Mouse (Mus musculus) kidney, adult 2 months (tissue): ENCODE results near the gene Rnf31. TPM values are rescaled to one million over a fixed set of nuclear protein-coding genes. Genes with fewer than 3 reads are reported as not detected.

Experiments used
- DNase-seq: peaks from one replicate; pipeline ENCODE4 v3.0.0; 2021
- H3K27ac ChIP-seq: fragments of 200-500 bp; 2 replicates; pipeline ENCODE4 v1.5.1; 2012; ENCODE audit warnings: low read depth, low read length, control low read depth, inconsistent platforms; ENCODE audit not compliant: insufficient read depth
- H3K27me3 ChIP-seq: fragments of 200-500 bp; replicated peaks from 2 replicates; pipeline ENCODE4 v1.6.1; 2012; ENCODE audit warnings: mild to moderate bottlenecking, moderate library complexity, low read length, inconsistent platforms; ENCODE audit not compliant: control insufficient read depth, insufficient read depth
- H3K36me3 ChIP-seq: fragments of 200-500 bp; 2 replicates; pipeline ENCODE4 v1.6.1; 2012; ENCODE audit warnings: mild to moderate bottlenecking, moderate library complexity, low read length, inconsistent platforms; ENCODE audit not compliant: control insufficient read depth, insufficient read depth
- H3K4me1 ChIP-seq: fragments of 200-500 bp; 2 replicates; pipeline ENCODE4 v1.6.1; 2011; ENCODE audit warnings: low read length; ENCODE audit not compliant: control insufficient read depth, insufficient read depth
- H3K4me3 ChIP-seq: fragments of 200-500 bp; 2 replicates; pipeline ENCODE4 v1.5.1; 2011; ENCODE audit warnings: mild to moderate bottlenecking, low read depth, low read length, control low read depth; ENCODE audit not compliant: insufficient read depth
- CTCF ChIP-seq: fragments of 200-500 bp; conservative IDR thresholded peaks from 2 replicates; pipeline ENCODE4 v1.5.1; 2011; ENCODE audit warnings: low read depth, mild to moderate bottlenecking, control low read depth, low read length, moderate library complexity, mixed read lengths; ENCODE audit not compliant: insufficient read depth, insufficient read length
- POLR2A ChIP-seq: fragments of 200-500 bp; IDR thresholded peaks from one replicate; pipeline ENCODE4 v1.6.1; 2011; ENCODE audit warnings: low read depth, low read length, control low read depth
- WGBS: fragments of 180-500 bp; shearing (Covaris S2); methylation state at CpG from one replicate; pipeline ENCODE4 v1.1.7; 2018; 5-methylcytosine and 5-hydroxymethylcytosine counted together
- polyA plus RNA-seq: library from polyadenylated mRNA; depleted of rRNA; stranded (reverse); fragments of >200 nt; gene quantifications from 2 replicates; pipeline ENCODE4 v1.2.3, GENCODE M21; 2012; rRNA removed

Rnf31 gene
- polyA plus RNA-seq, 1 experiment, result 27.6 TPM

DNA sequence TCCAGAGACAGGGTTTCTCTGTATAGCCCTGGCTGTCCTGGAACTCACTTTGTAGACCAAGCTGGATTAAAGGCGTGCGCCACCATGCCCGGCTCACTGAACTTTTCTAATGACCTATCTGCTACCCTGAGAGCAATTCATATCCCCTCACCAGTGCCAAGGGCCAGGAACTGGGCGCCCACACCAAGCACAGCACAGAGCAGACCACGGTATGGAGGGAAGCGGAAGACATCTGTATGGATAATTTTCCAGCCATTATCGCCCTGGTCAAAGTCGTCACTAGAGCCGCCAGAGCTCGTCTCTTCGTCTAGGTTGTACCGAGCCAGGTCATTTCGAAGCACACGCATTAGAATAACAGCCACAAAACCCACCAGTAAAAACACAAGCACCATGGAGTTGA is 49.3 kb downstream of the Rnf31 start:
- 94% methylated on average over 14 of the region's 14 CpGs for WGBS
- Histone ChIP-seq H3K27ac (no peak overlapping the region), H3K4me3 (no peak overlapping the region), H3K4me1 (peaks cover 18% of the 10 kb centered on the region), H3K27me3 (no peaks in the 10 kb centered on the region), H3K36me3 (no peaks in the 10 kb centered on the region)
- TF ChIP-seq CTCF (no peak), POLR2A (no peak)
- no peak for DNase-seq

DNA sequence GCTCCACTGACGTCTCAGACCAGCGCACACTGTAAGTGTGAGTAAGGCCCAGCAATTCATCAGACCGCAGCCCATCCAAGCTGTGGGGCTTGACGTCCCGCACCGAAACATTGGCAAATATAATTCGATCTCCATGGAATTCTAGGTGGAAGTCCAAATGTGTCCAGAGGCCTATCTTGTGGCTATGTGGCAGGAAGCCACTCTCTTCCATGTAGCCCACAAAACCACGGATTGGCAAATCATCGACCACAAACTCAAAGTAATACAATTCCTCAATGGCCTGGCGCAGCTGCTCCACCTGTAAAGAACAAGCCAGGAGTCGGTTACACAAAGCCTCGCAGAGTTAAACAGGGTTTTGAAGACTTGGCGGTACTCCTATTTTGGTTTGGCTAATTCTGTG is 49.8 kb downstream of the Rnf31 start:
- H3K36me3 ChIP-seq, result no peaks in the 10 kb centered on the region
- no peak for DNase-seq
- no peak overlapping the region for H3K27ac ChIP-seq
- TF ChIP-seq POLR2A, result no peak
- TF ChIP-seq CTCF, result no peak
- H3K4me3 ChIP-seq, result no peak overlapping the region
- peaks cover 18% of the 10 kb centered on the region for H3K4me1 ChIP-seq
- no peaks in the 10 kb centered on the region for H3K27me3 ChIP-seq
- 91% methylated on average over 13 of the region's 13 CpGs for WGBS

DNA sequence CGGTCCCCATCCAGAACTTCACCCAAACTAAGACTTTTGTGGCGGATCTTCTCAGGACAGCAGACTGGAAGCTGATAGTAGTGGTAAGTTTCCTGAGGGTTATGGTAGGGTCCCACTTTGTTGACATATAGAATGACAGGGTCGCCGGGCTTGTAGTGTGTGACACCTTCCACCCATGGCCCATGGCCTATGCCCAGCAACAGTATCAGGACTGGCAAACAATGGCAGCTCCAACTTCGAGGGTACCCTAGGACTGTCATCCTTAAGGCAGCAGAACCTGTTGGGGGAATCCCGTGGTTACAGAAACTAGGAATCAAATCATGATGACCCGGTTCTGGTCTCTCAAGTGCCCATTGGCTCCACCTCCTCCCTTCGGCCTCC is 51.2 kb downstream of the Rnf31 start:
- no peak for DNase-seq
- peaks cover 18% of the 10 kb centered on the region for H3K4me1 ChIP-seq
- peak overlapping the region; percentile 99 for H3K27ac ChIP-seq
- peak overlapping the region; percentile 98 for H3K4me3 ChIP-seq
- no peaks in the 10 kb centered on the region for H3K36me3 ChIP-seq
- TF ChIP-seq POLR2A (no peak), CTCF (no peak)
- 11% methylated on average over 8 of the region's 8 CpGs for WGBS
- H3K27me3 ChIP-seq, result no peaks in the 10 kb centered on the region

DNA sequence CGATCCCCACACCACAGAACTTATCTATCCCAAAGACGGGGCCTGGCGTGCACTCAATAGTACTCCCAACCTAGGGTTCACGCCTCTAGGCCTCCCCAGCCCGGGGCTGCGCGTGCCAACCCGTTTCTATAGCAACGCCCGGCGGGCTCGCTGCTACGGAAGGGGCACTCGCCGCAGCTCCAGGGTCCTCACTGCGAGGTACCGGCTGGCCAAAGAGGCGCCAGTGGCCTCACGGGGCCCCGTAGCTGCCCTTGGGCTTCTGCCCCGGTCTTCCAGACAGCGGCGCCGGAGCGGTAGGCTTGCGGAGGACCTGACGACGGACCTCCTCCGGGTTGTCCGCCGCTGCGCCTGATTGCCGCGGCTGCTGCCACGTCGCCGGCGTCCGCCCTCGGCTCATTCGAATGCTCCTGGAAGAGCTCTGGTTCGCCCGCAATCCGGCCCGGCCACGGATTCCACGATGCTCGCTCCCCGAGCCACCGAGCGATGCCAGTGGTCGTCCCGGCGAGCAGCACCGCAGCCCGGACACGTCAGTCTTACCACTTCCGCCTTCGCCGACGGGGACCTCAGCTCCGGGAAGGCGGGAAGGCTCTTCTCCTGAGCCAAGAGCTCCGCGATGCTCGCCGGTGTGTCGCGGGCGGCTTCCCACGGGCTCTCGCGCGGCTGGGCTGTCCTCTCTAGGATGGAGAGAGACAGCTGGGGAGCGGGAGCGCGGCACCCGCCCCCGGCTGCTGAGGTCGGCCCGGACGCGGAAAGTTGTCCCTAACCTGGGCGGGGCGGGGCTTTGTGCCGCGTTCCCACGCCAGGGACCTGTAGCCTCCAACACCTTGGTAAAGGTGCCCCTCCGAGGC is 51.8 kb downstream of the Rnf31 start, which contains the start of gene Tm9sf1:
Tm9sf1 (minus strand) TSS at position 747 of the 848 bp plus-strand sequence.
- Histone ChIP-seq H3K27me3 (no peaks in the 10 kb centered on the region), H3K36me3 (no peaks in the 10 kb centered on the region), H3K4me3 (peak within 1 kb of the TSS; percentile 98), H3K4me1 (peaks cover 18% of the 10 kb centered on the region), H3K27ac (peak within 1 kb of the TSS; percentile 99)
- WGBS, result under 1% methylated on average over 89 of the region's 89 CpGs
- TF ChIP-seq CTCF (no peak), POLR2A (peak; percentile 41)
- DNase-seq, result peak; percentile 91

DNA sequence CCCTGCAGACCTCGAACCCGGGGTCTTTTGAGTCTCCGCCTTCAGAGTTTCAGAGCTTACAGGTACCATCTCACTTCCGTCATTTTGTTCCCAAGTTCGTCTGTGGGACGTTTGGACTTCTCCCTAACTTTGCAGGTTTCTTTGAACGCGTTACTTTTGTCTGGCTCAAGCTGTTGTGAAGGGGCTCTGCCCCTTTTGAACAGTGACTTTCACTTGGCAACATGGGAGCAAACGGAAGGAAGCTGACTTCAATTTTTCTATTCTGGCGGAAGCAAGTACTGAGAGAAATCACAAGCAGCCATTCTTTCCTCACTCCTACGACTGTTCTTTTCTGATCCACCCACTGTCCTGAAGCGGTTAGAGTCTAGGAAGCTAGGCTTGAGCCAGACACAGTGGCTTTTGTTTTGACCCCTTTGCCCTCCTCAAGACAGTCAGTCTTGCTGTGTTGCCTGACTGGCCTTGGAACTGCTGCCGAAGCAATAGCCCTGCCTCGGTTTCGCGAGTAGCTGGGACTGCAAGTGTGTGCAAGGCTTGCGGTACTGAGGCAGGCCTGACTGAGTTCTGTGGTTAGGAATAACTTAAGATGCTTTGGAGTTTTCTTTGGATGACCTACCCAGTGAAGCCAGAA is 52.9 kb downstream of the Rnf31 start:
- Histone ChIP-seq H3K27ac (peak overlapping the region; percentile 26), H3K27me3 (no peaks in the 10 kb centered on the region), H3K4me3 (peak overlapping the region; percentile 33), H3K4me1 (peaks cover 18% of the 10 kb centered on the region), H3K36me3 (no peaks in the 10 kb centered on the region)
- WGBS, result 3% methylated on average over 17 of the region's 17 CpGs
- TF ChIP-seq POLR2A, result no peak
- no peak for TF ChIP-seq CTCF
- DNase-seq, result peak; percentile 36

DNA sequence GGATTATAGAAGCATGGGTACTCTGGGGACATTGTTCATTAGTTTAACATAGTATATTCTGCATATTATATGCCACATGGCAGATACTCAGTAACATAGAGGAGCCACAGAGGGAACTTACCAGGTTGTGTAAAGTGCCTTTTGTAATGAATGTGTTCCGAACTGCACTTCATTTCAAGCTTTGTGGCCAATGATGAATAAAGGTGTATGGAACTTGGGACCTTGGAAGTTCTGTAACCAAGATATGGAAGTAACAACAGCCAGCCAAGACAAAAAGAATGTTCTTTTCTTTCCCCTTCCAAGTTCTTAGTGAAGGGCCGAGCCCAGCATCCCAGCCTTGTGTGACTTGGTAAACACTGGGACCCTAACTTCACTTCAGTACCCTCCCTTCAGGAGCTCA is 58.4 kb downstream of the Rnf31 start, which contains the start of gene Tssk4:
Tssk4 (plus strand) TSS at position 301 of the 400 bp plus-strand sequence.
- WGBS, result 92% methylated on average over 2 of the region's 2 CpGs
- TF ChIP-seq POLR2A, result no peak
- TF ChIP-seq CTCF, result no peak
- H3K4me3 ChIP-seq, result no peak within 1 kb of the TSS
- no peak for DNase-seq
- H3K27ac ChIP-seq, result no peak within 1 kb of the TSS
- no peaks in the 10 kb centered on the region for H3K36me3 ChIP-seq
- H3K4me1 ChIP-seq, result 0 out of 2 replicates have a peak, but pooled peaks cover 3% of the 10 kb centered on the region
- H3K27me3 ChIP-seq, result no peaks in the 10 kb centered on the region

DNA sequence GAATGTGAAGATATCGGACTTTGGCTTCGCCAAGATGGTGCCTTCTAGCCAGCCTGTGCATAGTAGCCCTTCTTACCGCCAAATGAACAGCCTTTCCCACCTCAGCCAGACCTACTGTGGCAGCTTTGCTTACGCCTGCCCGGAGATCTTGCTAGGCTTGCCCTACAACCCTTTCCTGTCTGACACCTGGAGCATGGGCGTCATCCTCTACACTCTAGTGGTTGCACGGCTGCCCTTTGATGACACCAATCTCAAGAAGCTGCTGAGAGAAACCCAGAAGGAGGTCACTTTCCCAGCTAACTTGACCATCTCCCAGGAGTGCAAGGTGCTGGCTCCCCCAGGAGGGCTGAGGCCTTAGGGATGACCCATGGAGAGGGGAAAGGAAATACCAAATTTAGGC is 60.0 kb downstream of the Rnf31 start:
- no peaks in the 10 kb centered on the region for H3K27me3 ChIP-seq
- H3K4me1 ChIP-seq, result no peaks in the 10 kb centered on the region
- no peak for DNase-seq
- WGBS, result 91% methylated on average over 7 of the region's 7 CpGs
- H3K4me3 ChIP-seq, result no peak overlapping the region
- TF ChIP-seq POLR2A, result no peak
- no peak for TF ChIP-seq CTCF
- no peak overlapping the region for H3K27ac ChIP-seq
- H3K36me3 ChIP-seq, result no peaks in the 10 kb centered on the region

Other genes with a start within 250 kb of the Rnf31 start
- 141 and 173 TPM in 2 replicates for gene Dhrs4, start 113.0 kb upstream of the Rnf31 start, polyA plus RNA-seq
- 3.5 and 3.8 TPM in 2 replicates for gene Carmil3, start 101.1 kb upstream of the Rnf31 start, polyA plus RNA-seq
- 0.11 and 0.22 TPM in 2 replicates for gene Cpne6, start 81.3 kb upstream of the Rnf31 start, polyA plus RNA-seq
- gene Nrl, start 66.7 kb upstream of the Rnf31 start, polyA plus RNA-seq, result not detected in 2 replicates
- gene Pck2, start 51.4 kb upstream of the Rnf31 start, polyA plus RNA-seq, result 22.9 and 27.4 TPM in 2 replicates
- gene Dcaf11, start 31.7 kb upstream of the Rnf31 start, polyA plus RNA-seq, result 223 and 243 TPM in 2 replicates
- gene A730061H03Rik, start 31.3 kb upstream of the Rnf31 start, polyA plus RNA-seq, result 0.75 and 1.4 TPM in 2 replicates
- gene Fitm1, start 16.1 kb upstream of the Rnf31 start, polyA plus RNA-seq, result 115 and 116 TPM in 2 replicates
- 60.5 and 77.5 TPM in 2 replicates for gene Psme1, start 13.6 kb upstream of the Rnf31 start, polyA plus RNA-seq
- 21.9 and 24.9 TPM in 2 replicates for gene Emc9, start 6.4 kb upstream of the Rnf31 start, polyA plus RNA-seq
- 53.1 and 60.2 TPM in 2 replicates for gene Psme2, start 595 bp upstream of the Rnf31 start, polyA plus RNA-seq
- gene Irf9, start 11.9 kb downstream of the Rnf31 start, polyA plus RNA-seq, result 36.9 and 39.9 TPM in 2 replicates
- 11.4 and 13.3 TPM in 2 replicates for gene Rec8, start 26.3 kb downstream of the Rnf31 start, polyA plus RNA-seq
- gene Ipo4, start 44.2 kb downstream of the Rnf31 start, polyA plus RNA-seq, result 69.7 and 84.9 TPM in 2 replicates
- 3.2 and 4.0 TPM in 2 replicates for gene Gm49378, start 46.2 kb downstream of the Rnf31 start, polyA plus RNA-seq
- gene Tm9sf1, start 52.1 kb downstream of the Rnf31 start, polyA plus RNA-seq, result 109 and 110 TPM in 2 replicates
- gene Tssk4, start 58.5 kb downstream of the Rnf31 start, polyA plus RNA-seq, result 0.67 and 0.79 TPM in 2 replicates
- 22.4 and 27.2 TPM in 2 replicates for gene Mdp1, start 68.8 kb downstream of the Rnf31 start, polyA plus RNA-seq
- 18.7 and 21.7 TPM in 2 replicates for gene Gmpr2, start 80.2 kb downstream of the Rnf31 start, polyA plus RNA-seq
- 321 and 438 TPM in 2 replicates for gene Nedd8, start 80.4 kb downstream of the Rnf31 start, polyA plus RNA-seq
- gene Tinf2, start 90.1 kb downstream of the Rnf31 start, polyA plus RNA-seq, result 9.9 and 10.2 TPM in 2 replicates
- gene Tgm1, start 122.2 kb downstream of the Rnf31 start, polyA plus RNA-seq, result 29.6 and 30.1 TPM in 2 replicates
- 70.0 and 86.9 TPM in 2 replicates for gene Rabggta, start 130.6 kb downstream of the Rnf31 start, polyA plus RNA-seq
- gene Dhrs1, start 154.0 kb downstream of the Rnf31 start, polyA plus RNA-seq, result 223 and 228 TPM in 2 replicates
- gene Nop9, start 154.0 kb downstream of the Rnf31 start, polyA plus RNA-seq, result 12.9 and 16.1 TPM in 2 replicates
- gene Cideb, start 166.8 kb downstream of the Rnf31 start, polyA plus RNA-seq, result 485 and 513 TPM in 2 replicates
- gene Ltb4r2, start 169.7 kb downstream of the Rnf31 start, polyA plus RNA-seq, result 0.56 and 0.76 TPM in 2 replicates
- 0.75 and 1.1 TPM in 2 replicates for gene Ltb4r1, start 174.3 kb downstream of the Rnf31 start, polyA plus RNA-seq
- 16.8 and 16.9 TPM in 2 replicates for gene Adcy4, start 192.4 kb downstream of the Rnf31 start, polyA plus RNA-seq
- 3.5 and 4.7 TPM in 2 replicates for gene Ripk3, start 197.2 kb downstream of the Rnf31 start, polyA plus RNA-seq
- gene Nfatc4, start 231.4 kb downstream of the Rnf31 start, polyA plus RNA-seq, result 4.3 and 5.0 TPM in 2 replicates